Mouse (Mus musculus): Measurements from ENCODE around the gene Gm20481.

DNA sequence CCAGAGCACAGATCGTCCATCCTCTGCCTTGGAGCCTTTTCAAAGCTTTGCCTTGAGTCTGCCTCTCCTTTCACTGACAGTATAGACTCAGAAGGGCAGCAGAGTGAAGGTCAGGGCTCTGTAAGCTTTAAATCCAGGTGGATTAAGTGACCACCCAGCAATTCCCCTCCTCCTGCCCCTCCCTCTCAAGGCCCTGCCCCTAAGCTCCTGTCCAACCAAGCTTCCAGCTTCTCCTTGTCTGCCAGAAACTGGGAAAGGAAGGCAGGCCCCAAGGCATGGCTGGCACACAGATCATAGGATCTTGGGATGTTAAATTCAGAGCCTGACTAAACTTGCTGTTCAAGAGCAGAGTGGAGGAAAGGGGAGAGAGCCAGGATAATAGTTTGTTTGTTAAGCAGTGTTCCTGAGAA is 5.1 kb upstream of the Gm20481 start:
- TF ChIP-seq CTCF (IDR thresholded peaks at IDR 0.05; ENCODE audit: extremely low read depth, insufficient read length, insufficient replicate concordance, low read depth, low read length) (no peak), POLR2A (IDR thresholded peaks at IDR 0.05; ENCODE audit: low read depth, low read length) (no peak)

All from small intestine, adult 2 months (tissue).